18 mouse cellular contexts compared by ENCODE assay signal in genomic region chr2:45226045-45226370, GRCm38 (mm10).
A peak's percentile ranks its signal among the peaks of the same experiment; 100 is the strongest.
DNase-seq lines count a peak whose midpoint lies in the region; ATAC-seq and TF ChIP-seq lines count a peak whose summit lies in the region.
"Had no signal": no experiment of that assay in that cellular context is flagged by ENCODE, and none has a peak within 500 bp of the region (broad histone marks: within the 10 kb centered on the region; RNA-seq: fewer than 3 reads in every experiment).

No protein-coding gene starts in this region.

- H3K4me2 ChIP-seq in forebrain, embryonic 15.5 days (replicated peaks), result no peak overlapping the region
- peak overlapping the region; percentile 33 for H3K4me2 ChIP-seq in midbrain, embryonic 14.5 days (ENCODE audit: low read length)
- H3K4me2 ChIP-seq: embryonic facial prominence, embryonic 15.5 days; kidney, embryonic 15.5 days had no signal

- peak; percentile 16 for DNase-seq in embryo, embryonic 9.5 days (ENCODE audit: extremely low spot score)
- no peak for DNase-seq in embryo, embryonic 10 days (ENCODE audit: low spot score)
- DNase-seq in brain, embryonic 14.5 days (ENCODE audit: low read depth), result peak; percentile 50
- peak; percentile 33 for DNase-seq in midbrain, embryonic 14.5 days
- DNase-seq in c-Kit-positive CD71-positive TER-119-positive erythroid progenitor cells, embryonic 14.5 days (ENCODE audit: low spot score), result no peak
- no peak for DNase-seq in lung, postnatal 36 days
- DNase-seq in cerebellum, postnatal 14 days, result no peak
- DNase-seq: cerebellum, adult 11-12 months; cerebellum, postnatal 36 days; gastrocnemius, postnatal 10 days; left cerebral cortex, postnatal 4 days; lung, adult 18-20 months; lung, postnatal 4 days; right cerebral cortex, postnatal 4 days; thymus, postnatal 14 days had no signal

- H3K27me3 ChIP-seq in forebrain, embryonic 15.5 days, result no peaks in the 10 kb centered on the region
- no peaks in the 10 kb centered on the region for H3K27me3 ChIP-seq in midbrain, embryonic 14.5 days (ENCODE audit: control insufficient read depth, insufficient read depth, low read length)
- H3K27me3 ChIP-seq: embryonic facial prominence, embryonic 15.5 days; kidney, embryonic 15.5 days had no signal

- no peaks in the 10 kb centered on the region for H3K36me3 ChIP-seq in forebrain, embryonic 15.5 days
- H3K36me3 ChIP-seq in midbrain, embryonic 14.5 days (ENCODE audit: control insufficient read depth, insufficient read depth, low read length), result no peaks in the 10 kb centered on the region
- H3K36me3 ChIP-seq: embryonic facial prominence, embryonic 15.5 days; kidney, embryonic 15.5 days had no signal

- TF ChIP-seq POLR2A in brain, embryonic 14.5 days (IDR thresholded peaks at IDR 0.05; ENCODE audit: borderline replicate concordance, extremely low read depth, insufficient read depth, insufficient read length, poor library complexity, severe bottlenecking), result no peak

- no peak for ATAC-seq in forebrain, embryonic 15.5 days (replicated peaks)
- no peak for ATAC-seq in midbrain, embryonic 14.5 days (ENCODE audit: low FRiP score, low TSS enrichment)

- H3K9ac ChIP-seq in forebrain, embryonic 15.5 days (replicated peaks), result no peak overlapping the region
- no peak overlapping the region for H3K9ac ChIP-seq in midbrain, embryonic 14.5 days (replicated peaks; ENCODE audit: low read length)
- H3K9ac ChIP-seq: embryonic facial prominence, embryonic 15.5 days; kidney, embryonic 15.5 days had no signal

- TF ChIP-seq CTCF in brain, embryonic 14.5 days (IDR thresholded peaks at IDR 0.05; ENCODE audit: borderline replicate concordance, extremely low read depth, insufficient read depth, insufficient read length), result no peak

- no peaks in the 10 kb centered on the region for H3K9me3 ChIP-seq in forebrain, embryonic 15.5 days
- no peaks in the 10 kb centered on the region for H3K9me3 ChIP-seq in midbrain, embryonic 14.5 days (ENCODE audit: control insufficient read depth, low read length)
- H3K9me3 ChIP-seq: embryonic facial prominence, embryonic 15.5 days; kidney, embryonic 15.5 days had no signal

- H3K4me1 ChIP-seq in forebrain, embryonic 15.5 days, result peaks cover 38% of the 10 kb centered on the region
- peaks cover 15% of the 10 kb centered on the region for H3K4me1 ChIP-seq in midbrain, embryonic 14.5 days (ENCODE audit: control insufficient read depth, insufficient read depth, low read length)

- peak overlapping the region; percentile 70 for H3K27ac ChIP-seq in forebrain, embryonic 15.5 days (replicated peaks)
- peak overlapping the region; percentile 70 for H3K27ac ChIP-seq in midbrain, embryonic 14.5 days (replicated peaks; ENCODE audit: low read depth, low read length)
- H3K27ac ChIP-seq: embryonic facial prominence, embryonic 15.5 days; kidney, embryonic 15.5 days had no signal

- 17% methylated on average over 4 of the region's 4 CpGs for WGBS in forebrain, embryonic 15.5 days
- 20% methylated on average over 4 of the region's 4 CpGs for WGBS in midbrain, embryonic 14.5 days

- H3K4me3 ChIP-seq in forebrain, embryonic 15.5 days, result no peak overlapping the region
- no peak overlapping the region for H3K4me3 ChIP-seq in midbrain, embryonic 14.5 days (replicated peaks; ENCODE audit: low read depth, low read length)
- H3K4me3 ChIP-seq: embryonic facial prominence, embryonic 15.5 days; kidney, embryonic 15.5 days had no signal

Comparison
In these comparisons a context has a peak if more than half of its experiments do, and no peak if none do; other contexts are left out.
1. DNase-seq: peak in embryo, embryonic 9.5 days (single experiment), brain, embryonic 14.5 days (single experiment) and midbrain, embryonic 14.5 days (single experiment); none in embryo, embryonic 10 days (single experiment), c-Kit-positive CD71-positive TER-119-positive erythroid progenitor cells, embryonic 14.5 days (single experiment), lung, postnatal 36 days (single experiment) and cerebellum, postnatal 14 days (0 of 2).